Mouse (Mus musculus): ENCODE results near the gene Commd1. TPM values are rescaled to one million over a fixed set of nuclear protein-coding genes. Genes with fewer than 3 reads are reported as not detected.

Commd1 gene
- polyA plus RNA-seq (2011; ENCODE audit: insufficient read depth, insufficient read length, low replicate concordance, missing spikeins), result 27.6 and 51.1 TPM in 2 replicates

DNA sequence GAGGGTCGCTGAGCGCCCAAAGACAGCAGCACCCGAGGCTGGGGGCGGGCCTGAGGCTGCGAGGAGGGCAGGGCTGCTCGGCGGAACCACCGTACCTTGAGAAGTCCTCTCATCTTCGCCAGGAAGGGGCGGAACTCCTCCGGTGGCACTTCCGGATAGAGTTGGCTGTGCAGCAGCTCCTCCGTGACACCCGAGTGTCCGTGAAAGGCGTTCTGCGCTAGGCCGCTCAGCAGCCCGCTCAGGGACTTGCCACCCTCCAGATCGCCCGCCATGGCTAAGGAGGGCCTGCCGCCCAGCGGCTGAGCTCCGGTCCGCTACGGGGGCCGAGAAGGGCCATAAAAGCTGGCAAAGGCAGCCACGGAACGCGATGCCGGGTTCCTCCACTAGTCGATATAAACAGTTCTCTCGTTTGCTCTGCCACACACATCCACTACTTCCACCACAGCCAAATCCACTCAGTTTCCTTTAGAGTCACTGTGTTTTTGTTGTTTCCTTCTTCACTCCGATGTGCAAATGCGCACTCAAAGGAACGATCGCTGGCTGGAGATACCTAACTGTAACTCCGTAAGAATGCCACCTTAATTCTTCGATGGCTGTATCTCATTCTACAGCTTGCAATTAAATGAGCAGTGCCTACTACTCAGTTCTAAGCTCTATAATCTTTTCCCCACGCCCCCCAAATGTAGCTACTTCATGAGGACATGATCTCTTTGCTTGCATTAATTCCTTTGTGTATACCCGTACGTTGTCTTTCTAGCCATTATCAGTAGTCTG, at the start of gene Commd1, which contains the start of gene Gm28048:
Commd1 (minus strand) TSS at position 399 of the 774 bp plus-strand sequence.
Gm28048 (minus strand) TSS at position 107 of the 774 bp plus-strand sequence.
- 3% methylated on average over 42 of the region's 42 CpGs for WGBS
- Histone ChIP-seq H3K4me1 (ENCODE audit: control insufficient read depth, insufficient read depth, low read length) (peaks cover 3% of the 10 kb centered on the region), H3K4me3 (replicated peaks; ENCODE audit: control insufficient read depth, low read depth, low read length) (peak within 1 kb of the TSS; percentile 77), H3K27ac (ENCODE audit: control insufficient read depth, insufficient read depth, low read depth, low read length, poor library complexity) (peak within 1 kb of the TSS; percentile 93)
- TF ChIP-seq CTCF (IDR thresholded peaks at IDR 0.05; ENCODE audit: control insufficient read depth, insufficient read depth, low read length), result peak; percentile 63
- TF ChIP-seq POLR2A (IDR thresholded peaks at IDR 0.05; ENCODE audit: borderline replicate concordance, control insufficient read depth, low read depth, low read length), result peak; percentile 91; the same call in 1 of the 2 replicates

DNA sequence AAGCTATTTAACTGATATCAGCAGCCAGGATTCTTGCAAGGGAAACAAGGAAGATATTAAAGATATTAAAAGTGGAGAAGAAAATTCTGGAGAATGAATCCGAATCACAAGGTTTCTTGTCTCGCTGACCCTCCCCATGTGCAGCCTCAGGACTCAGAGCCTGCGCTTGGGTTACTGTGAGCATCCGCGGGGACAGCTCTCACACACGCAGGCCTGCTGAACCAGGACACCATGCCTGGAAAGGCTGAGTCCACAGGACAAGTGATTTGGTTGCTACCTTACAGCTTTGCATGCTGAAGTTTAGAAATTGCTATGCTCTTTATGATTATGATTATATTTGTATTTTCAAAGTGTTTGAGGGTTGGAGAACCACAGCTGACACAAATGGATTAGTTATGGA, 47.2 kb upstream of the Commd1 start:
- WGBS, result 87% methylated on average over 6 of the region's 6 CpGs
- TF ChIP-seq POLR2A (IDR thresholded peaks at IDR 0.05; ENCODE audit: borderline replicate concordance, control insufficient read depth, low read depth, low read length) (no peak), CTCF (IDR thresholded peaks at IDR 0.05; ENCODE audit: control insufficient read depth, insufficient read depth, low read length) (no peak)

DNA sequence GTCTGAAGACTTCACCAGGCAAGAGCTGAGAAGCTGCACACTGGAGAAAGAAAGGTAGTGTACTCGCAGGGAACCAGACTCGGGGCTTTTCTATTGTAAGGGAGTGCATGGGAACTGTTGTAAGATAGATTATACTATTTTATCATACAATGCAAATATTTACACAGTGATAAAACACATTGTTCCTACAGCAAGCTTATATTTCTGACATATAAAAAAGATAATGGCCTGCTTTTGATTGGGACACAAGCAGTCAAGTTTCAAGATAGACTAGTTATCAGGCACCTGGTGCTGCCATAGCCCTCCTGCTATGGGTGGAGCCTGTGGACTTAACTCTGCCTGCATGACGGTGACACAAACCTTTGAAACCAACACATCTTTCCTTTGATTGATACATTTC, 46.8 kb upstream of the Commd1 start:
- 60% methylated on average over 3 of the region's 3 CpGs for WGBS
- H3K4me1 ChIP-seq (ENCODE audit: control insufficient read depth, insufficient read depth, low read length), result no peaks in the 10 kb centered on the region
- TF ChIP-seq CTCF (IDR thresholded peaks at IDR 0.05; ENCODE audit: control insufficient read depth, insufficient read depth, low read length), result no peak
- no peak for TF ChIP-seq POLR2A (IDR thresholded peaks at IDR 0.05; ENCODE audit: borderline replicate concordance, control insufficient read depth, low read depth, low read length)
- H3K27ac ChIP-seq (ENCODE audit: control insufficient read depth, insufficient read depth, low read depth, low read length, poor library complexity), result no peak overlapping the region
- H3K4me3 ChIP-seq (replicated peaks; ENCODE audit: control insufficient read depth, low read depth, low read length), result no peak overlapping the region

More for the DNA sequence above, 47.2 kb upstream of the Commd1 start:
- Histone ChIP-seq H3K4me3 (replicated peaks; ENCODE audit: control insufficient read depth, low read depth, low read length) (no peak overlapping the region), H3K4me1 (ENCODE audit: control insufficient read depth, insufficient read depth, low read length) (no peaks in the 10 kb centered on the region), H3K27ac (ENCODE audit: control insufficient read depth, insufficient read depth, low read depth, low read length, poor library complexity) (no peak overlapping the region)

DNA sequence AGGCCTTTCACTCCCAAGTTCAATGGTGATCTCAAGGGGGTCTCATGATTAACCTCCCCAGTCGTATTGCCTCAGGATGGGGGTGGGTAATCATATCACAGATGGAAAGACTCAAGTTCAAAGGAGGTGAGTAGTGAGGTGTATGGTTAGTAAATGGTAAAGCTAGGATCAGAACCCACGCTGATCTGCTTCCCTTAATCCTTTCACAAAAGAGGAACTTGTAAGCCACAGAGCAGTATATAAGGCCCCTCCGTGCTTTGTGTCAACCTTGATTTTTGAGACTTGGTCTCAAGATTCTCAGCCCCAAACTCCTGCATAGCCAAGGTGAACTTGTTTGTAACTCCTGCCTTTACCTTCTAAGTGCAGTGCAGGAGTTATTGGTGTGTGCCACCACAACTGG, 42.0 kb upstream of the Commd1 start:
- H3K27ac ChIP-seq (ENCODE audit: control insufficient read depth, insufficient read depth, low read depth, low read length, poor library complexity), result no peak overlapping the region
- no peak overlapping the region for H3K4me3 ChIP-seq (replicated peaks; ENCODE audit: control insufficient read depth, low read depth, low read length)
- TF ChIP-seq POLR2A (IDR thresholded peaks at IDR 0.05; ENCODE audit: borderline replicate concordance, control insufficient read depth, low read depth, low read length) (no peak), CTCF (IDR thresholded peaks at IDR 0.05; ENCODE audit: control insufficient read depth, insufficient read depth, low read length) (no peak)
- WGBS, result 20% methylated on average over 3 of the region's 3 CpGs
- no peaks in the 10 kb centered on the region for H3K4me1 ChIP-seq (ENCODE audit: control insufficient read depth, insufficient read depth, low read length)

DNA sequence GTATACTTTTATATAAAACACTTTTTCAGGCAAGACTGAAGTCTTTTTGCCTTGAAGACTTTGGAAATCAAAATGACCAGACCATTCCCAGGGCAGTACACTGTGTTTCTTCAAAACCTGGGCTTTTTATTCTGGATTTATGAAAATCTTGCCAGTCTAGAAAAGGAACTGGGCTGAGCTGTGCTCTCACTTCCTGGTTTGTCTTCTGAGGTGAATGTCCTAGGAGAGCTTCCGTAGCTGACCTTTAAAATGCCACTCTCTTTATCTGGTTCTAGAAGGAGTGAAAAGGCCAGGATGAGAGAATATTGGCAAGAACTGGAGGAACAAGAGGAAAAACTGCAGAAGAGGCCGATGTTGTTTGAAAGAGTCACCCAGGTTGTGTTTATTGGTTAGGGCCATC, 41.0 kb upstream of the Commd1 start:
- TF ChIP-seq POLR2A (IDR thresholded peaks at IDR 0.05; ENCODE audit: borderline replicate concordance, control insufficient read depth, low read depth, low read length), result no peak
- no peak for TF ChIP-seq CTCF (IDR thresholded peaks at IDR 0.05; ENCODE audit: control insufficient read depth, insufficient read depth, low read length)
- 81% methylated on average over 2 of the region's 2 CpGs for WGBS
- Histone ChIP-seq H3K4me1 (ENCODE audit: control insufficient read depth, insufficient read depth, low read length) (no peaks in the 10 kb centered on the region), H3K27ac (ENCODE audit: control insufficient read depth, insufficient read depth, low read depth, low read length, poor library complexity) (no peak overlapping the region), H3K4me3 (replicated peaks; ENCODE audit: control insufficient read depth, low read depth, low read length) (no peak overlapping the region)

DNA sequence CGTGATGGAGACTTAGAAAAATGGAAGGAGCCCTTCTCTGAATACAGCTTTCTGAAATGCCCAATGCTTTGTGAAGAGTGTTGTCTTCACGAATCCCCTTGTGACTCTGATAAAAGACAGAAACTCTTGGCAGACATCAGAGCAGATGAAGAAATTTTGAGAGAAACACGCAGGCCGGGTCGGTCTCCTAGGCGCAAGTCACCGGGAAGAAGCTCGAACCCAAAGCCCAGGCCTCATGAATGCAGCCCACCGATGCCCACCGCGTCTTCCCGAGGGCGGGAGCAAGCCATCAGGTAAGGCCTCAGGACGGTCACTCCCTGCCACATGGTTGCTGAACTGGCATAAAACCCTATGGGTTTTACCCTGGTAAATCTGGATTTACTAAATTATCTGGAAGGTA, 38.7 kb upstream of the Commd1 start:
- TF ChIP-seq POLR2A (IDR thresholded peaks at IDR 0.05; ENCODE audit: borderline replicate concordance, control insufficient read depth, low read depth, low read length) (no peak), CTCF (IDR thresholded peaks at IDR 0.05; ENCODE audit: control insufficient read depth, insufficient read depth, low read length) (no peak)
- no peaks in the 10 kb centered on the region for H3K4me1 ChIP-seq (ENCODE audit: control insufficient read depth, insufficient read depth, low read length)
- no peak overlapping the region for H3K4me3 ChIP-seq (replicated peaks; ENCODE audit: control insufficient read depth, low read depth, low read length)
- no peak overlapping the region for H3K27ac ChIP-seq (ENCODE audit: control insufficient read depth, insufficient read depth, low read depth, low read length, poor library complexity)
- 92% methylated on average over 14 of the region's 14 CpGs for WGBS

DNA sequence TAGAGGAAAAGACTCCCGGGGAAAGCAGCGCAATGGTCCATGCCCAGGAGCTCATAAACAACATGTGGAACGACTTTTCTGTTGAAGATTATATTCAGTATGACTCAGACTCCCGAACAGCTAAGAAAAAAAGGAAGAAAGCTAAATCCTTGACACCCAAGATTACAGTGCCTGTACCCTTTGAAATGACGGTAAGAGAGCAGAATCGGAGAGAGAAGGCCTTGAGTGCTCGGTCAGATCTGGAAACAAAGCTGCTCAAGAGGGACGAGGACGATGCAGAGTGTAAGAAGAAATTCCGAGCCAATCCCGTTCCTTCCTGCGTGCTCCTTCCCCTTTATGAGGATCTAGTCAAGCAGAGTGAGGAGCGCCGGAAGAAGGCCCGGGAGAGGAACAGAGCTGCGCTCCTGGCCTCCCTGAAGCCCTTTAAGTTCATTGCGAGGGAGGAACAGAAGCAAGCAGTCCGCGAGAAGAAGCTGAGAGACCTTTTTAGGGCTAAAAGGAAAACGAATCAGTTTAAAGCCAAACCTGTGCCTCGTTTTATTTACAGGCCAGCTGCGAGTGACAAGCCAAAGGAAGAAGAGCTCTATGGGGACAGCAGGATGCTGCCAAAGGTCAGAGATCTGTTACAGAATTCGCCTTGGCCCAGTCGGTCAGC, 38.1 kb upstream of the Commd1 start:
- WGBS, result 80% methylated on average over 24 of the region's 24 CpGs
- Histone ChIP-seq H3K4me3 (replicated peaks; ENCODE audit: control insufficient read depth, low read depth, low read length) (no peak overlapping the region), H3K27ac (ENCODE audit: control insufficient read depth, insufficient read depth, low read depth, low read length, poor library complexity) (no peak overlapping the region), H3K4me1 (ENCODE audit: control insufficient read depth, insufficient read depth, low read length) (no peaks in the 10 kb centered on the region)
- TF ChIP-seq POLR2A (IDR thresholded peaks at IDR 0.05; ENCODE audit: borderline replicate concordance, control insufficient read depth, low read depth, low read length) (no peak), CTCF (IDR thresholded peaks at IDR 0.05; ENCODE audit: control insufficient read depth, insufficient read depth, low read length) (no peak)

DNA sequence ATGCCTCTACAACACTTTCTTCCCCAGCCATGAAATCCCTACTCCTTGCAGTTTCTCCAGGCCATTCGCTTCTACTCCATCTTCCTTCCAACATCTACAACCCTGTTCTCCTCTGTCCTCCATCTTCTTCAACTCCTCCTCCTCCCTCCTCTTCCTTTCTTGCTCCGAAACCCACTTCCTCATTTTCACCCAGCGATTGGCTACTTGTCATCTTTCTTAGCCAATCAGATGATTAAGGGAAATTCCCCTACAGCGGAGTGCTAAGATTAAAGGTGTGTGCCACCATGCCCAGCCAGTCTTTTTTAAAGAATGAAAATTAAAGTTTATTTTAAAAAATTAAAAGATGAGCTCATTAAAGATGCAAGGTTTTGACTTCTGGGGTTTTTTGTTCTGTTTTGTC, 35.8 kb upstream of the Commd1 start:
- H3K27ac ChIP-seq (ENCODE audit: control insufficient read depth, insufficient read depth, low read depth, low read length, poor library complexity), result no peak overlapping the region
- no peak overlapping the region for H3K4me3 ChIP-seq (replicated peaks; ENCODE audit: control insufficient read depth, low read depth, low read length)
- no peaks in the 10 kb centered on the region for H3K4me1 ChIP-seq (ENCODE audit: control insufficient read depth, insufficient read depth, low read length)
- TF ChIP-seq CTCF (IDR thresholded peaks at IDR 0.05; ENCODE audit: control insufficient read depth, insufficient read depth, low read length), result no peak
- TF ChIP-seq POLR2A (IDR thresholded peaks at IDR 0.05; ENCODE audit: borderline replicate concordance, control insufficient read depth, low read depth, low read length), result no peak
- 59% methylated on average over 4 of the region's 4 CpGs for WGBS
